Mouse (Mus musculus) C2C12 (cell line): ENCODE data around the gene Polr2i.

Experiments used
- CTCF ChIP-seq: IDR thresholded peaks from one replicate; pipeline ENCODE4 v1.5.1; 2011; ENCODE audit not compliant: control insufficient read depth, insufficient read depth, insufficient read length
- FOSL1 ChIP-seq: IDR thresholded peaks from one replicate; pipeline ENCODE4 v1.8.0; 2011; ENCODE audit warnings: mild to moderate bottlenecking, low read length; ENCODE audit not compliant: poor library complexity, insufficient read depth, severe bottlenecking
- MYOD1 ChIP-seq: IDR thresholded peaks from one replicate; pipeline ENCODE4 v1.6.1; 2011; ENCODE audit warnings: low read depth; ENCODE audit not compliant: control insufficient read depth, insufficient read length
- MYOG ChIP-seq: IDR thresholded peaks from one replicate; pipeline ENCODE4 v1.6.1; 2011; ENCODE audit not compliant: control insufficient read depth, insufficient read length; ENCODE audit errors: extremely low read depth
- USF1 ChIP-seq: IDR thresholded peaks from one replicate; pipeline ENCODE4 v1.6.1; 2011; ENCODE audit warnings: low read depth, mild to moderate bottlenecking, control low read depth, moderate library complexity

DNA sequence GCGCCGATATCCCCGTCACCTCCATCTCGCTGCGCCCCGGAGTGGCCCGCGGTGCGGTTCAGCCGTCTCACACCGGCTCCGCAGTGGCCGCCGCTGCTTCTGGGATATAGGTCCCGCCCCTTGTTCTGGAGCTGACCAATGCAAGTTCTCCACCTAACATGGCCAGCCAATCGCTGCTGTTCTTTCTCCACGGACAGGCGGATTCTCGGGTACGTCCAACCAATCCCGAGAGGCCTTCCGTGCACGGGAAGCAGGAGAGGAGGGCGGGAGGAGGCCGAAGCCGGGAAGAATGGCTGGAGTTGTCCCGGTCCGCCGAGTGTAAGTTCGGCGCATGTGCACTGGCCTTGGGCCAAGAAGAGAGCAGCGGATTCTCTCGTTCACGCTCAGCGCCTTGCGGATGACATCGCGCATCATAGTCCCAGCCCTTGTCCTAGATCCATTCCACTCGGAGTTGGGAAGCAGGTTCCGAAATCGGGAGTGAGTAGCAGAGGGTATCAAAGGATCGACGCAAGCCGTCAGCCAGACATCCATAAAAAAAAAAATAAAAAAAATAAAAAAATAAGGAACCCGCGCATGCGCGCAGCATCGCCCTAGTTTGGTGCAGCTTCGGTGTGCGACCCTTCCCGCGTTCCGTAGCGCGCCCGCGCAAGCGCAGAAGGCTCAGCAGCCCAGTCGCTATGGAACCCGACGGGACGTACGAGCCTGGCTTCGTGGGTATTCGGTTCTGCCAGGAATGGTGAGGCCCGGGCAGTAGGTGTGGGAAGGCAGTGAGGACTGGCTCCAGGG lies at the start of gene Polr2i, which contains the start of gene Tbcb:
- no peak for TF ChIP-seq CTCF
- no peak for TF ChIP-seq USF1
- TF ChIP-seq FOSL1: no peak
- TF ChIP-seq MYOG: no peak
- TF ChIP-seq MYOD1: no peak
